In genomic region chr10:90723071-90723494, GRCm38 (mm10) we compare ENCODE assay signal across 12 mouse cellular contexts.
DNase-seq lines count a peak whose midpoint lies in the region; ATAC-seq lines count a peak whose summit lies in the region.
"Had no signal": no experiment of that assay in that cellular context is flagged by ENCODE, and none has a peak within 500 bp of the region (broad histone marks: within the 10 kb centered on the region; RNA-seq: fewer than 3 reads in every experiment).

No protein-coding gene starts in this region.

- intact Hi-C loops in left cerebral cortex, postnatal 14 days (cut with DNase I): no loop called here

- no peaks in the 10 kb centered on the region; the same call in 1 of the 2 replicates for H3K4me1 ChIP-seq in hindbrain, embryonic 16.5 days (ENCODE audit: control insufficient read depth, insufficient read depth, low read depth, low read length)
- no peaks in the 10 kb centered on the region for H3K4me1 ChIP-seq in hindbrain, embryonic 12.5 days

- no peak overlapping the region for H3K9ac ChIP-seq in hindbrain, embryonic 16.5 days (ENCODE audit: low read depth, low read length)
- no peak overlapping the region for H3K9ac ChIP-seq in hindbrain, embryonic 12.5 days
- H3K9ac ChIP-seq: liver, embryonic 14.5 days had no signal

- no peaks in the 10 kb centered on the region for H3K9me3 ChIP-seq in hindbrain, embryonic 16.5 days (ENCODE audit: control insufficient read depth, low read length)
- H3K9me3 ChIP-seq in hindbrain, embryonic 12.5 days (replicated peaks): no peaks in the 10 kb centered on the region

- H3K36me3 ChIP-seq in hindbrain, embryonic 16.5 days (ENCODE audit: control insufficient read depth, insufficient read depth, low read length): no peaks in the 10 kb centered on the region
- no peaks in the 10 kb centered on the region for H3K36me3 ChIP-seq in hindbrain, embryonic 12.5 days

- 57% methylated on average over 5 of the region's 5 CpGs for WGBS in hindbrain, embryonic 16.5 days
- WGBS in hindbrain, embryonic 12.5 days: 69% methylated on average over 5 of the region's 5 CpGs

- H3K4me3 ChIP-seq in hindbrain, embryonic 16.5 days (ENCODE audit: low read length): no peak overlapping the region
- H3K4me3 ChIP-seq in hindbrain, embryonic 12.5 days: no peak overlapping the region
- H3K4me3 ChIP-seq: erythroblast, embryonic 14.5 days; myocyte had no signal

- no peak overlapping the region for H3K4me2 ChIP-seq in hindbrain, embryonic 16.5 days (ENCODE audit: low read length)
- no peak overlapping the region for H3K4me2 ChIP-seq in hindbrain, embryonic 12.5 days (replicated peaks)

- peak; percentile 43; the same call in 1 of the 2 replicates for ATAC-seq in hindbrain, embryonic 16.5 days
- no peak for ATAC-seq in hindbrain, embryonic 12.5 days (ENCODE audit: low FRiP score)
- peak; percentile 60 for ATAC-seq in frontal cortex, adult (ENCODE audit: low TSS enrichment)

- H3K27ac ChIP-seq in hindbrain, embryonic 16.5 days (ENCODE audit: low read depth, low read length): no peak overlapping the region
- no peak overlapping the region for H3K27ac ChIP-seq in hindbrain, embryonic 12.5 days
- H3K27ac ChIP-seq: liver, embryonic 14.5 days had no signal

- DNase-seq in brain, adult 2 months (ENCODE audit: low read depth, low spot score): peak; percentile 85
- peak; percentile 63 to 81 for DNase-seq in left cerebral cortex, postnatal 14 days (ENCODE audit: low spot score in 2 of 2)
- DNase-seq in cerebellum, adult 8-10 months: no peak
- no peak for DNase-seq in cerebellum, adult 9-11 months
- DNase-seq: kidney, postnatal 25 days; thymus, postnatal 4 days had no signal

- H3K27me3 ChIP-seq in hindbrain, embryonic 16.5 days (replicated peaks; ENCODE audit: control insufficient read depth, insufficient read depth, low read length): no peaks in the 10 kb centered on the region
- peaks cover 12% of the 10 kb centered on the region for H3K27me3 ChIP-seq in hindbrain, embryonic 12.5 days

Comparison
In these comparisons a context has a peak if more than half of its experiments do, and no peak if none do; other contexts are left out.
1. DNase-seq: peak in brain, adult 2 months (single experiment) and left cerebral cortex, postnatal 14 days (2 of 2); none in cerebellum, adult 8-10 months (single experiment) and cerebellum, adult 9-11 months (single experiment).